Mouse (Mus musculus) MEL (cell line): ENCODE measurements around the gene Dguok. TPM values are rescaled to one million over a fixed set of nuclear protein-coding genes. Genes with fewer than 3 reads are reported as not detected.

ENCODE experiments used
- DNase-seq: peaks from one replicate; pipeline ENCODE4 v3.0.0; 2011; ENCODE audit warnings: low read depth, low spot score
- H3K27ac ChIP-seq: 2 replicates; pipeline ENCODE4 v1.5.1; 2012; ENCODE audit warnings: low read depth, mild to moderate bottlenecking, control low read depth, low read length, moderate library complexity; ENCODE audit not compliant: control insufficient read depth
- H3K27me3 ChIP-seq, 2 experiments: fragments of 150-350 bp in 1 of 2; sonication (generic) in 1 of 2; 2 replicates each; pipeline ENCODE4 v1.6.1; 2012; ENCODE audit warnings: low read length in 2 of 2, mild to moderate bottlenecking in 2 of 2, improper control_type of control experiment in 1 of 2, moderate library complexity in 1 of 2; ENCODE audit not compliant: insufficient read depth in 2 of 2, control insufficient read depth in 1 of 2
- H3K36me3 ChIP-seq, 2 experiments: 2 replicates each; pipeline ENCODE4 v1.6.1; 2012 to 2014; ENCODE audit warnings: low read length in 2 of 2, improper control_type of control experiment in 1 of 2, inconsistent platforms in 1 of 2, mild to moderate bottlenecking in 1 of 2; ENCODE audit not compliant: insufficient read depth in 2 of 2, control insufficient read depth in 1 of 2
- H3K4me1 ChIP-seq, 2 experiments: fragments of 150-350 bp in 1 of 2; sonication (generic) in 1 of 2; 2 replicates each; pipeline ENCODE4 v1.6.1; 2012; ENCODE audit warnings: low read length in 2 of 2, improper control_type of control experiment in 1 of 2, mild to moderate bottlenecking in 1 of 2; ENCODE audit not compliant: insufficient read depth in 2 of 2, control insufficient read depth in 1 of 2
- H3K4me3 ChIP-seq, 2 experiments: fragments of 150-350 bp in 1 of 2; sonication (generic) in 1 of 2; 2 replicates each; pipeline ENCODE4 v1.5.1; 2012; ENCODE audit warnings: low read depth in 2 of 2, low read length in 2 of 2, mild to moderate bottlenecking in 2 of 2, moderate library complexity in 2 of 2, control low read depth in 1 of 2, improper control_type of control experiment in 1 of 2; ENCODE audit not compliant: control insufficient read depth in 1 of 2, insufficient read depth in 1 of 2
- H3K79me2 ChIP-seq: 2 replicates; pipeline ENCODE4 v1.6.1; 2012; ENCODE audit warnings: mild to moderate bottlenecking, low read length, moderate library complexity; ENCODE audit not compliant: control insufficient read depth, poor library complexity, insufficient read depth
- H3K9ac ChIP-seq: 2 replicates; pipeline ENCODE4 v1.6.1; 2012; ENCODE audit warnings: low read depth, mild to moderate bottlenecking, control low read depth, low read length, moderate library complexity; ENCODE audit not compliant: control insufficient read depth, poor library complexity, severe bottlenecking
- H3K9me3 ChIP-seq: fragments of 150-350 bp; sonication (generic); replicated peaks from 2 replicates; pipeline ENCODE4 v1.6.1; 2012; ENCODE audit warnings: mild to moderate bottlenecking, low read length, improper control_type of control experiment, moderate library complexity; ENCODE audit not compliant: insufficient read depth
- CHD1 ChIP-seq: IDR thresholded peaks from 2 replicates; pipeline ENCODE4 v1.6.1; 2012; ENCODE audit warnings: low read depth, mild to moderate bottlenecking, inconsistent platforms, low read length, improper control_type of control experiment
- CHD2 ChIP-seq: IDR thresholded peaks from 2 replicates; pipeline ENCODE4 v1.6.1; 2011; ENCODE audit warnings: low read length, improper control_type of control experiment
- CTCF ChIP-seq, 3 experiments: IDR thresholded peaks in 2 of 3; conservative IDR thresholded peaks in 1 of 3; 2 replicates each; pipeline ENCODE4 v1.5.1; 2011 to 2012; ENCODE audit warnings: low read length in 3 of 3, low read depth in 2 of 3, mild to moderate bottlenecking in 2 of 3, improper control_type of control experiment in 1 of 3, inconsistent platforms in 1 of 3, mixed read lengths in 1 of 3, moderate library complexity in 1 of 3; ENCODE audit not compliant: control insufficient read depth in 1 of 3, insufficient read depth in 1 of 3, poor library complexity in 1 of 3, severe bottlenecking in 1 of 3
- E2F4 ChIP-seq: IDR thresholded peaks from 2 replicates; pipeline ENCODE4 v1.6.1; 2011; ENCODE audit warnings: low read depth, low read length, improper control_type of control experiment, borderline replicate concordance
- ELF1 ChIP-seq: IDR thresholded peaks from 2 replicates; pipeline ENCODE4 v1.6.1; 2014; ENCODE audit warnings: low read depth, mild to moderate bottlenecking, inconsistent platforms, low read length, improper control_type of control experiment, moderate library complexity
- HCFC1 ChIP-seq: IDR thresholded peaks from 2 replicates; pipeline ENCODE4 v1.6.1; 2012; ENCODE audit warnings: low read depth, mild to moderate bottlenecking, inconsistent platforms, low read length, improper control_type of control experiment, moderate library complexity
- MAFK ChIP-seq: IDR thresholded peaks from 2 replicates; pipeline ENCODE4 v1.6.1; 2011; ENCODE audit warnings: low read depth, mild to moderate bottlenecking, low read length, improper control_type of control experiment, borderline replicate concordance
- MEF2A ChIP-seq: IDR thresholded peaks from 2 replicates; pipeline ENCODE4 v1.6.1; 2014; ENCODE audit warnings: low read depth, mild to moderate bottlenecking, inconsistent platforms, low read length, improper control_type of control experiment; ENCODE audit not compliant: poor library complexity, insufficient replicate concordance, severe bottlenecking; ENCODE audit errors: extremely low read depth
- MXI1 ChIP-seq: IDR thresholded peaks from 2 replicates; pipeline ENCODE4 v1.6.1; 2011; ENCODE audit warnings: mild to moderate bottlenecking, low read depth, low read length, improper control_type of control experiment
- MYB ChIP-seq: IDR thresholded peaks from 2 replicates; pipeline ENCODE4 v1.6.1; 2011; ENCODE audit warnings: mild to moderate bottlenecking, low read depth, low read length, improper control_type of control experiment
- NELFE ChIP-seq: IDR thresholded peaks from 2 replicates; pipeline ENCODE4 v1.6.1; 2011; ENCODE audit warnings: low read depth, low read length, improper control_type of control experiment
- NRF1 ChIP-seq: IDR thresholded peaks from 2 replicates; pipeline ENCODE4 v1.6.1; 2014; ENCODE audit warnings: low read depth, mild to moderate bottlenecking, inconsistent platforms, low read length, improper control_type of control experiment, moderate library complexity; ENCODE audit not compliant: poor library complexity, insufficient read depth, severe bottlenecking
- POLR2AphosphoS2 ChIP-seq: IDR thresholded peaks from 2 replicates; pipeline ENCODE4 v1.6.1; 2011; ENCODE audit warnings: low read length, improper control_type of control experiment
- RCOR1 ChIP-seq: IDR thresholded peaks from 2 replicates; pipeline ENCODE4 v1.6.1; 2012; ENCODE audit warnings: low read depth, mild to moderate bottlenecking, inconsistent platforms, low read length, improper control_type of control experiment
- SMC3 ChIP-seq: IDR thresholded peaks from 2 replicates; pipeline ENCODE4 v1.6.1; 2011; ENCODE audit warnings: low read depth, low read length, improper control_type of control experiment
- TBP ChIP-seq: IDR thresholded peaks from 2 replicates; pipeline ENCODE4 v1.8.0; 2011; ENCODE audit warnings: low read depth, low read length, improper control_type of control experiment
- USF1 ChIP-seq: IDR thresholded peaks from 2 replicates; pipeline ENCODE4 v1.6.1; 2014; ENCODE audit warnings: low read depth, mild to moderate bottlenecking, inconsistent platforms, low read length, improper control_type of control experiment, moderate library complexity
- USF2 ChIP-seq, 2 experiments: IDR thresholded peaks; 2 replicates each; pipeline ENCODE4 v1.6.1; 2011 to 2012; ENCODE audit warnings: improper control_type of control experiment in 2 of 2, low read length in 2 of 2, borderline replicate concordance in 1 of 2, inconsistent platforms in 1 of 2, low read depth in 1 of 2, mild to moderate bottlenecking in 1 of 2; ENCODE audit not compliant: insufficient read depth in 1 of 2
- ZC3H11A ChIP-seq: IDR thresholded peaks from 2 replicates; pipeline ENCODE4 v1.6.1; 2012; ENCODE audit warnings: low read depth, mild to moderate bottlenecking, inconsistent platforms, low read length, improper control_type of control experiment
- ZKSCAN1 ChIP-seq: IDR thresholded peaks from 2 replicates; pipeline ENCODE4 v1.6.1; 2012; ENCODE audit warnings: low read depth, mild to moderate bottlenecking, inconsistent platforms, low read length, improper control_type of control experiment, moderate library complexity
- polyA plus RNA-seq, 2 experiments: library from polyadenylated mRNA; stranded (reverse) in 1 of 2; unstranded in 1 of 2; fragments of >175 nt in 1 of 2; fragments of >200 nt in 1 of 2; gene quantifications; 2 replicates each; pipeline versions ENCODE4 v1.2.1 to v1.2.4; 2012; ENCODE audit warnings: low replicate concordance in 2 of 2, low read depth in 1 of 2; ENCODE audit not compliant: insufficient read length in 2 of 2, insufficient read depth in 1 of 2, missing spikeins in 1 of 2
- total RNA-seq: library from RNA; depleted of rRNA; stranded (reverse); fragments of 300-350 nt; gene quantifications from 2 replicates; pipeline ENCODE4 v1.2.3, GENCODE M21; 2012

Dguok gene
- total and polyA plus RNA-seq, 3 experiments = 13.4 to 21.0 TPM; not detected in 1

- H3K27ac ChIP-seq = no peak overlapping the region
- no peak overlapping the region for H3K9ac ChIP-seq
- no peak for TF ChIP-seq USF1
- no peak for TF ChIP-seq USF2 (IDR thresholded peaks at IDR 0.05; ENCODE audit: borderline replicate concordance in 1 of 2, insufficient read depth in 1 of 2, low read depth in 1 of 2, low read length in 2 of 2)
- no peak for TF ChIP-seq NRF1
- TF ChIP-seq ELF1 = no peak
- TF ChIP-seq ZC3H11A = no peak
- no peak for TF ChIP-seq ZKSCAN1
- no peak for TF ChIP-seq POLR2AphosphoS2
- TF ChIP-seq MYB = no peak
- TF ChIP-seq SMC3 = no peak
- TF ChIP-seq MXI1 = no peak
- TF ChIP-seq NELFE = no peak
- no peaks in the 10 kb centered on the region for H3K9me3 ChIP-seq
- peaks cover 0 to 2% of the 10 kb centered on the region in 2 experiments; a peak in 1 of 4 replicates for H3K36me3 ChIP-seq
- no peaks in the 10 kb centered on the region for H3K79me2 ChIP-seq
- no peak overlapping the region for H3K4me3 ChIP-seq
- DNase-seq = no peak
- peaks cover 0 to 4% of the 10 kb centered on the region in 2 experiments; a peak in 2 of 4 replicates for H3K4me1 ChIP-seq
- peaks cover 2 to 14% of the 10 kb centered on the region in 2 experiments; a peak in 3 of 4 replicates for H3K27me3 ChIP-seq
Observed at GRCm38 (mm10) chr6:83532608-83533007, 25.8 kb upstream of the Dguok start.

GRCm38 (mm10) chr6:83523194-83523593, 16.4 kb upstream of the Dguok start:
- no peak overlapping the region for H3K9ac ChIP-seq
- H3K4me1 ChIP-seq = no peaks in the 10 kb centered on the region; a peak in 1 of 4 replicates
- DNase-seq = no peak
- no peaks in the 10 kb centered on the region for H3K79me2 ChIP-seq
- no peaks in the 10 kb centered on the region for H3K36me3 ChIP-seq
- no peak overlapping the region for H3K27ac ChIP-seq
- no peak overlapping the region for H3K4me3 ChIP-seq
- TF ChIP-seq TBP = no peak
- H3K9me3 ChIP-seq = no peaks in the 10 kb centered on the region
- peaks cover 1 to 4% of the 10 kb centered on the region in 2 experiments; a peak in 2 of 4 replicates for H3K27me3 ChIP-seq

GRCm38 (mm10) chr6:83521784-83522183, 15.0 kb upstream of the Dguok start:
- Histone ChIP-seq H3K9ac (no peak overlapping the region), H3K9me3 (no peaks in the 10 kb centered on the region), H3K4me1 (no peaks in the 10 kb centered on the region; a peak in 1 of 4 replicates), H3K36me3 (no peaks in the 10 kb centered on the region), H3K4me3 (no peak overlapping the region), H3K27me3 (peaks cover 1 to 2% of the 10 kb centered on the region in 2 experiments; a peak in 2 of 4 replicates), H3K27ac (no peak overlapping the region), H3K79me2 (no peaks in the 10 kb centered on the region)
- no peak for DNase-seq
- TF ChIP-seq MYB = no peak
- TF ChIP-seq CTCF (IDR thresholded peaks at IDR 0.05 in 2 of 3, conservative IDR thresholded peaks at IDR 0.05 in 1 of 3; ENCODE audit: control insufficient read depth in 1 of 3, insufficient read depth in 1 of 3, low read depth in 2 of 3, low read length in 3 of 3, poor library complexity in 1 of 3, severe bottlenecking in 1 of 3) = no peak
- no peak for TF ChIP-seq CHD1
- TF ChIP-seq ZKSCAN1 = no peak
- TF ChIP-seq MAFK = no peak
- no peak for TF ChIP-seq RCOR1
- TF ChIP-seq E2F4 = no peak
- no peak for TF ChIP-seq HCFC1
- TF ChIP-seq MEF2A = no peak
- no peak for TF ChIP-seq CHD2
- TF ChIP-seq USF1 = no peak
